Mouse (Mus musculus): ENCODE results near the gene Utp11.

GRCm38 (mm10) chr4:124694572-124694971 lies 1.2 kb upstream of the Utp11 start:
- TF ChIP-seq CTCF (IDR thresholded peaks at IDR 0.05; ENCODE audit: low read depth, low read length), result no peak
- no peak for TF ChIP-seq POLR2A (IDR thresholded peaks at IDR 0.05; ENCODE audit: extremely low read depth, insufficient read depth, low read length)
